Mouse (Mus musculus): ENCODE results near the gene Cacna1c. TPM values are rescaled to one million over a fixed set of nuclear protein-coding genes. Genes with fewer than 3 reads are reported as not detected.
"Not testable (repeated sequence)": the region's sequence is repeated elsewhere in the genome, so short reads cannot be mapped to it uniquely, and the experiment has no call there.

Cacna1c gene
- polyA plus RNA-seq, 3 experiments from 2014 or later = 1.1 TPM; not detected in 2

DNA sequence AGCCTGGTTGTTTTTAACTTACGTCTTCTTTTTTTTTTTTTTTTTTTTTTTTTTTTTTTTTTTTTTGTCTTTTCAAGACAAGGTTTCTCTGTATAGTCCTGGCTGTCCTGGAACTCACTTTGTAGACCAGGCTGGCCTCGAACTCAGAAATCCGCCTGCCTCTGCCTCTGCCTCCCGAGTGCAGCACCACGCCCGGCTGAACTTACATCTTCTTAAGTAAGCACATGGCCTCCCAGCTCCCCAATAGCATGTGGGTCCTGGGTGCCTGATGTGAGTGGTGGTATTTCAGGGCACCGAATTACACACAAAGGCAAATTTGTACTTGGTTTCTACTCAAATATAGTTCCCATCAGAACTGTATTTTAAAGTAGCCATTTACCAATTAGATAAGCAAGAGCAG lies 9.8 kb upstream of the Cacna1c start:
- not testable (repeated sequence) for ATAC-seq

- no peak for ATAC-seq
These were observed 8.7 kb upstream of the Cacna1c start for GRCm38 (mm10) chr6:119204915-119205314.

GRCm38 (mm10) chr6:119204286-119204685 lies 8.1 kb upstream of the Cacna1c start:
- no peak for ATAC-seq

DNA sequence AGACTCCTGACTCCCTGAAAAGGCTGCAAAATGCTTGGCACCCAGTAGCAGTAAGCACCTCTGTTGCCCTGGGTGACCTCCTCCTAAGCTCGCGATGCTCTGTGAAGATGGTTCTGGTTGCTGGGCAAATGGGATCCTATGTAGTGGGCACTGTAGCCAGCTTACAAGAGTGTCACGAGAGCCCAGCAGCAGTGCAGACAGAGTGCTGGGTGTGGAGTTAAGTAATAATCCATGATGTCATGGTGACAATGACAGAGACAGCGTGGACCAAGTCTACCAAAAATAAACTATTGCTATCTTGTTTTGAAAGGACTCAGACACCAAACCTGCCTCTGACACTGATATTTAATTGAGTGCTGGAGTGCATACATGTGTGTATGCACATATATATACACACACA lies 5.4 kb upstream of the Cacna1c start:
- no peak for ATAC-seq

DNA sequence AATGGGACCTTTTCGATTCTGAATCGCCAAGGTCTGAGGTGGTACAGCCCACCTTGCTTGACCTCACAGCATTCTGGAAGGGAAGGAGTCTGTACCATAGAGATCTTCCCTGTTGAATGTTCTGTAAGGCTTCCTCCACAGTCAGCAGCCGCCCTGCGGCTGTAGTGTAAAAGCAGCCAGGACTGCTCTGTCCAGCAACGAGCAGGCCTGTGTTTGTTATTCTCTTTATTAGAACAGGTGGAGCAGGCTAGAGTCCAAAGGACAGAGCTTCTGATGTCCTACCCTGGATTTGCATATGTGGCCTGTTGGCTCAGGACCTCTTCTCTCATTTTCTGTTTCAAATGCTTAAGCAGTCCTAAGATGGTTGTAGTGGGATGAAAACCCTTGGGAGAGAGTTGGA lies 4.1 kb upstream of the Cacna1c start:
- no peak for ATAC-seq

DNA sequence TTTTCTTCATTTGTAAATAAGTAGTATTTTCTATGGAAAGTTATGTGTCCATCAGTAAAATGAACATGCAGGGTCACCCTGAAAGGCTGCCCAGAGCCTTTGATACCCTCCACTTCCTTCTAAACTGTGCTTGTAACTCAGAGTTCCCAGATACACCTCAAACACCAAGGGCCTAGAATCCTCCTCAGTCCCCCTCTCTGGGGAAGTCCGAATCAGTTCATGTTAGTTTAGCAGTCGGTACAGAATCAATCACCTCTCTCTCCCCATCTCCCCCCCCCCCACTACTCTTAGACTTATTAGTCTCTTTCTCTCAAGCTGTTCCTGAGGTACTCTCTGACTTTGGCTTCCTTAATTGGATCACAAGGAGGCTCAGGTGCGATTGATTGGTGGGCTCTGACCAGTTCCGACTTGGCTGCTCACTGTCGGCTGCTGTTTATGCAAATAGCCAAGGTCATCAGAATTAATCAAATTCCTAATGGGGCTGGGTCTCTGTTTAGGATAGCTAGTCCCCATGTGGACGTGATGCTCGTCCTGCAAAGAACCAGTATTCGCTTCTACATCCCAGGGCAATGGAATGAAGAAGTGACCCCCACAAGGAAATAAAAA lies 3.2 kb upstream of the Cacna1c start:
- no peak for ATAC-seq

GRCm38 (mm10) chr6:119198534-119199273 lies 2.5 kb upstream of the Cacna1c start:
- no peak for ATAC-seq

DNA sequence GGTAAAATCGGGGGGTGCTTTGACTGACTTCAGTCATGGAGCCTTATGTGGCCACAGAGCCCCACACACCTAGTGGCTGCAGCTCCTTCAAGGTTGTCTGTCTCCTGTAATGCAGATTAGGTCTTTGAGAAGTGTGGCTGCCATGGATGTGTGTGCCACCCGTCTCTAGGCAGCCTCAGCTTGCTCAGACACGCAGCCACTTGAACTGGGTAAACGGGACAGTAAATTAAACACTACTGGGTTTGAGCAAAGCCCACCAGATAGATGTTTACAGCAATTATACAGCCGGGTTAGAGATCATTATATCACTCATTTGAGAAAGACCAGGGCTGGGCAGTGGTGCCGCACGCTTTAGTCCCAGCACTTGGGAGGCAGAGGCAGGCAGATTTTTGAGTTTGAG lies 1.6 kb downstream of the Cacna1c start:
- ATAC-seq = no peak

GRCm38 (mm10) chr6:119194161-119194560 lies 2.1 kb downstream of the Cacna1c start:
- ATAC-seq = no peak

DNA sequence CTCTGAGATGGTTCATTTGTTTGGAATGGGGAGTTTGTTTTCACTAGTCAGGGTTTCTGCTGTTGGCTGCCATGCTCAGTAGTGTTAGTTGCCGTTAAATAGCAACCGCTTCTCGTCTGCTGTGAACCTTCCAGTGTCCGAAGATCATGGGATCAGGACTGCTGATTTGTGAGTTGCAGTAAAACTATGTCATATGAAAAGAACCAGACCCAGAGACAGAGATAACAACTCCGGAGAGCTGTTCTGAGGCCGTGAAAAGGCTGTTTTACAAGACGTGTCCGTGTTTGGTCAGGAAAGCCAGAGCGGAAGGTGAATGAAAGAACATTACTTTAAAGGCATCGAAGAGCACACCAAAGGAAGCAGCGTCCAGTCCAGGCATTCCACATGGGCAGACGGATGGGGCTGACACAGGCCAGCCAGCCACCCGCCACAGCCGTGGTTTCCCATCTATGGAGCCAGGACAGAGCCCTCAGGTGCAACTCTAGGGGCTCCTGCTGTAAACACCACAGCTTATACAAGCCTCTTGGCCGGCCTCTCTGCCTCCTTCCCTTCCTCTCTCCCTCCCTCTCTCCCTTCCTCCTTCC lies 2.6 kb downstream of the Cacna1c start:
- no peak for ATAC-seq

DNA sequence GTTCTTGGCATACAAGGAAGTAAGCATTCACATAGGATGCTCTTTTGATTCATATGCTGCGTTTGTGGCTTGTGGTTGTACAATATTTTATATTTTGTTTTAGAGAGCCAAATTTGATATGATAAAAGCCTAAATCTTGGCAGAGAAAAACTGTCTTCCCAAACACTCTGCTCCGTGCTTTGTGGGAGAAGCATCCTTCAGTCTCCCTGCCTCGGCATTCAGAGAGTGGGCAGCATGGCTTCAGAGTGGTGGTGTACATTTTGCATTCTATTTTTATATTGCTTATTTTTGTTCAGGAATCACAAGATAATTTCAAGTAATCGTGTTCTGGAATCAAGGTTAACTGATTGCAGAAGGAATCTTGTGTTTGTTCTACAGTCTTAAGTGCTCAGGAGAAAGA lies 4.7 kb downstream of the Cacna1c start:
- no peak for ATAC-seq

DNA sequence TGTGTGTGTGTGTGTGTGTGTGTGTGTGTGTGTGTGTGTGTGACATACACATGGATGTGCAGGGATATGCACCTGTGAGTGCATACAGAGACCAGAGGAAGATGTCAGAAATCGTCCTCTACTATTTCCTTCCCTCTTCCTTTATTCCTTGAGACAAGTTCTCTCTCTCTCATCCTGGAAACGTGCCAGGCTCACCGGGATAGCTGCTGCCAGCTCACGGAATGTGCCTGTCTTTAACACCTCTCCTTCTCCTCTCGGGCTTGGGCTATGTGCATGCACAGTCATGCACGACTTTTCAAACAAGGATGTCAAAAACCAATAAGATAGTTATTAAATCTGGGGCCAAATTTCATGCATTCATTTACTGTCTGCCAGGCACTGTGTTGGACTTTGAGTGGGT lies 8.6 kb downstream of the Cacna1c start:
- ATAC-seq = no peak

DNA sequence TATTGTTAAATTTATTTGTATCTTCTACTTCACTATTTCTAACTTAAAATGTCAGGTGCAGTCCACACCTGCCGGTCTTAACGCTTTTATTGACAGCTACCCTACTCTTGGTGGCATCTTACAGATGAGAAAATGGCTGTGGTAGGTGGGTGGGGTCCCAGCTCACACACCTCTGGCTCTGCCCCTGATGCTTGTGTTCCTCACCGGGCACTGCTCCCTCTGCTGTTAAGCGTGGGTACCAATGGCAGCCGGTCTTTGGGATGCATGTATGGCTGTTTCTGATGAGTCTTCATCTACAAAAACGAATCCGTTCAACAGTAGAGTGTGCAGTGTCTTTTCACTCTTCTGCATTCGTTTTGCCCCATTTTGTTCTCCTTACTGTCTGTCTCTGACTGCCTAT lies 9.6 kb downstream of the Cacna1c start:
- no peak for ATAC-seq

GRCm38 (mm10) chr6:119183781-119184180 lies 12.4 kb downstream of the Cacna1c start:
- ATAC-seq = no peak

- ATAC-seq = no peak
These were observed 14.0 kb downstream of the Cacna1c start for GRCm38 (mm10) chr6:119182211-119182610.

DNA sequence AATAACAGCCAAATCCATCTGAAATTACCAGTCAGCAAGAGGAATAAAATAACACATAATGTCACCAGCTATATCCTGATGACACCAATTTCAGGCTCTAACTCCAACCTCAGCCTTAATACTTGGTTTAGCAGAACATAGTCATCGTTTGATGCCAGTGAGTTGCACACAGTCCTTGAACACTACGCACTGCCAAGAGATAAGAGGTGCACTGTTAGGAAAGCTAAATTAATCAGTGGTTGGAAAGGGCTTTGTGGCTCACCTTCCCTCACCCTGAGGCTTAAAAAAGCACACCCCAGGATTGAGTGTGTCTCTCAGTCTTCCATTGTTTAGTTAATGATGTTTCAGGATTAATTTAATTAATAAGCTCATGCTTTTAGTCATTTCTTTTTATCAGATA lies 16.0 kb downstream of the Cacna1c start:
- no peak for ATAC-seq

DNA sequence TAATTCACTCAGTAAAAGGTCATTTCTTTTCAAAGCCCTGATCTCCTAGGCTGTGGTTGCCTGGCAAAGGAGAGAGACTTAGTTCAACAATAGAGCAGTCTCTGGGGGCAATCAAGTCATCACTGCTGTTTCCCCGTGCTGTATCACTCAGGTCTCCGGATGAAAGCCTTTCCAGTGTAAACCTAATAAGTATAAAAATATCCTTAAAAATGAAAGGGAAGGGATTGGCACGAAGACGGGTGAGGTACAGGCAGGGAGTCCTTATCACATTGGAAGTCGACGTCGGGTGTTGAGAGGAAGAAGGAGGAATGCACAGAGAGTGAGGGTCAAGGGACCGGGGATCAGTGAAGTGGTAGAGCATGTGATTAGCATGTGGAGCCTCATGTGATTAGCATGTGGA lies 19.1 kb downstream of the Cacna1c start:
- ATAC-seq = no peak

DNA sequence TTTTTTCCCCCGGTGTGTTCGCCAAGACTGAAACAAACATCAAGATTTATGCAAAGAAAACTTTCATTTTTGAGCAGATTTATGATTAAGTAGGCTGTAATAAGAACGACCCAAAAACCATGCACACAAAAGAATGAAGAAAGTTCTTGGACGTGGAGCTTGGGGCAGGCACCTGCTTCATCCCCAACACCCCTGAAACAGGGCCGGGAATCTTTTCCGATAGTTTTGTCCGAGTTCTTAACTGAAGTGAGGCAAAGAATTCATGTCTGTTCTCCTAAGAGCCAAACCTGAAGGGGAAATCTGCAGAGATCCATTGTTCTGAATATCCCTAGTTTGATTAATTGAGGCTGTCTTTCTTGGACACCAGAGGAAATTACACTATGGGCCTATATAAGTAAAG lies 20.1 kb downstream of the Cacna1c start:
- ATAC-seq = no peak

DNA sequence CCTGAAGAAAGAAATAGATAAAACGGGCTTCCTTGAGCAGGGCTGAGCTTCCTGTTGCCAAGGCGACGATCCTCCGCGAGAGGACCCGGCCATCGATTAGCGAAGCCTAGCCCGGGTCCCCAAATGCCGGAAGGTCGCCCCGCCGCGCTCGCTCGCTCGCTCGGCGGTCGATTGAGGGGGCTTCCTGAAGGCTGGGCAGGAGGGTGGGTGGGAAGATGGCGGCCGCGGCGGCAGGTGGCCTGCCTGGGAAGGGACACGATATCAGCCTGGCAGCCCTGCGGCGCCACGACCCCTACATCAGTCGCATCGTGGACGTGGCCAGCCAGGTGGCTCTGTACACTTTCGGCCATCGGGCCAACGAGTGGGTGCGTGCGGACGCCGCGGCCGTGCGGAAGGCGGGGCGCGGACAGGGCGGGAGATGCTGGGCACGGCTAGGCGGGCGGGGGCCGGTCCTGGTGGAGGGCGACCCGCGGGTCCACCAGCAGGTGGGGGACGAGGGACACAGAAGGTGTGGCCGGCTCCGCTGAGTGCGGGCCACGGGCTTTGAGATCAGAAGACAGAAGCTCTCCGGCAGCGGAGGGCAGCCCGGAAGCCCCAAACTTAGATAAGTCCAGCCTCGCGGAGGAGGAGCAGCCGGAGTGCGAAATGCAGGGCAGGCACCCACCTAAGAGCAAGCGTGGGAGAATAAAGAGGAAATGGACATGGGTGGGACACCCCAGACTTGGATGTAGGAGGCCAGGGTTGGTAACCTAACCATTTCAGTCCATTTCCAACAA lies 21.0 kb downstream of the Cacna1c start, which contains the start of gene Dcp1b:
Dcp1b (plus strand) TSS at position 176 of the 776 bp plus-strand sequence.
- peak; percentile 92 for ATAC-seq

DNA sequence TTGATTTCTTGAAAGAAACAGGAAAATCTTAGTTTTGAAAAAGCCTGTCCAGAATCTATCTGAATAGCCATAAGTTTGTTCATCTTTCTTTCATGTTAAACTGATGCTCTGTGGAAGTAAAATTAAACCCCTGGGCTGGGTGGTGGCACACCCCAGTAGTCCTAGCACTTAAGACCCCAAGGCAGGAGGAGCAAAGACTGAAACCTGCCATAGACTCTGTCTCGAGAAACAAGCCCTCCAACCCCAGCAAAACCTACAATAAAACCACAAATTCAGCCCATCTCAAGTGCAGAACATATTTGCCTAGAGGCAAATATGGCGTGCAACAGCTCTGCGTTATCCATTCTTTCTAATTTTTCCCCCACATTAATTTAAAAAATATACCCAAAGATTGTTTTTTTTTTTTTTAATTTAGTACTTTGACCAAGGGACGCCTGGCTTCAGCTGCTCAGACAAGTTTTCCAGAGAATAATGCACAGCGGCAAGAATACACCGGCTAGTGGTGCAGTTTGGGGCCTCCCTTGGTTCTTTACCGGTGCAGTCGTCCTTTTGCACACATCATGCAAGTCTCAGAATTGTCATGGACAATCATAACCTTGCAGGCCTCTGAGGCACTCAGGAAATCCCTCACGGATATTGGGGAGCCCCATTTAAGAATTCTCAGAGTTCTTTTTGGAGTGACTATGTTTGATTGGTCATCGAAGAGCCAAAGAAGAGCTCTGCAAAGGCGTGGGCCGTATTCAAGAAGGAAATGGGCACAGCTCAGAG lies 21.7 kb downstream of the Cacna1c start:
- ATAC-seq = no peak

DNA sequence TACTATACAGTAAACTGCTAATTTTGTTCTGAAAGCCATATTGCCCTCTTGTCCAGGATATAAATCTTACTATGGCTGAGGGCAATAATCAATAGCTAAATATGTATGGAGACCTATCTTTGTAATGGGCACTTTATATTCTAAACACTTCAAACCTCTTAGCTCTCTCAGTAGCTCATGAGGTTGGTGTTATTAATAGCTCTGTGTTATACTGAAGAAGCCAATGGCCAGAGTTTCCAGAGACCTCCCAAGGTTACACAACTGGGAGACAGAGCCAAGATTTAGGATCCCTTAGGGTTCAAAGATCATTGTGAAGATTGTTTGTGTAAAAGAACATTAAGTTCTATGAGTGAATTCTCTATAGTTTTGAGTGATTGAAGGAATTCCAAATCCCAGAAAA lies 30.5 kb downstream of the Cacna1c start:
- ATAC-seq = no peak

DNA sequence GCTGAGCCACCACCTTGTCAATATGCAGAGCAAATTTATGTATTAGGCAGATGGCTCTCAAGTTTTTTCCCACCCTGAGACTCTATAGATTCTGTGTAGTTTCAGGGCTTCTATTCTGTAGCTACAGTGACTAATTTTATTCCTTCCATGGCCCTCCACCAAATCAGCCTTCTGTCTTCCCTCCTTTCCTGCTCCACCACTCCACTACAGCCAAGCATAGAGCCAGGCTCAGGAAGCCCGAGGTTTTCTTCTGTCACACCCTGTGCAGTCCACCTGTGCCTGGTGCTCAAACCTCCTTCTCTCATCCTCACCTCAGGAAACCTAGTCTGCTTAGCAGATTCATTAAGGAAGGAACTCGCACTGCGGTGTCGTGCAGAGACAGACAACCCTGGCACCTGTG lies 51.1 kb downstream of the Cacna1c start:
- no peak for ATAC-seq

GRCm38 (mm10) chr6:119139561-119139960 lies 56.7 kb downstream of the Cacna1c start:
- ATAC-seq = no peak

All from inflammation-experienced regulatory T-cells, adult 6 months (primary cell).